Mouse (Mus musculus) stomach, postnatal 0 days (tissue): ENCODE results near the gene Npr3.

ENCODE experiments used
- CTCF ChIP-seq: IDR thresholded peaks from 2 replicates; pipeline ENCODE4 v1.5.1; 2016; ENCODE audit warnings: antibody characterized with exemption, low read depth, mild to moderate bottlenecking, moderate library complexity
- EP300 ChIP-seq: optimal IDR thresholded peaks from 2 replicates; pipeline ENCODE3; 2016; ENCODE audit warnings: antibody characterized with exemption

GRCm38 (mm10) chr15:11906021-11906570, 991 bp downstream of the Npr3 start:
- TF ChIP-seq CTCF = no peak
- no peak for TF ChIP-seq EP300
